Mouse (Mus musculus): ENCODE measurements at regions not wholly inside any gene's neighbourhood (a gene's known extent, or its start where the extent isn't known, plus 50 kb on each side); places are given as distances from the start of the nearest gene placed in this dataset.

- no peak for TF ChIP-seq CTCF (conservative IDR thresholded peaks at IDR 0.05; ENCODE audit: low read length)
- TF ChIP-seq NANOG (IDR thresholded peaks at IDR 0.05; ENCODE audit: borderline replicate concordance, low read length): no peak
These were observed 238.3 kb downstream of the H2al1j start for GRCm38 (mm10) chrX:11565888-11566287.
